Mouse (Mus musculus): ENCODE measurements around the gene Ephb2.

GRCm38 (mm10) chr4:136772952-136773584 lies 62.7 kb downstream of the Ephb2 start:
- TF ChIP-seq CTCF (conservative IDR thresholded peaks at IDR 0.05; ENCODE audit: insufficient read depth, insufficient read length, low read depth, low read length) (no peak), POLR2A (IDR thresholded peaks at IDR 0.05; ENCODE audit: low read depth, low read length) (no peak)
